ENCODE assay signal across 22 mouse cellular contexts in the genomic region with DNA sequence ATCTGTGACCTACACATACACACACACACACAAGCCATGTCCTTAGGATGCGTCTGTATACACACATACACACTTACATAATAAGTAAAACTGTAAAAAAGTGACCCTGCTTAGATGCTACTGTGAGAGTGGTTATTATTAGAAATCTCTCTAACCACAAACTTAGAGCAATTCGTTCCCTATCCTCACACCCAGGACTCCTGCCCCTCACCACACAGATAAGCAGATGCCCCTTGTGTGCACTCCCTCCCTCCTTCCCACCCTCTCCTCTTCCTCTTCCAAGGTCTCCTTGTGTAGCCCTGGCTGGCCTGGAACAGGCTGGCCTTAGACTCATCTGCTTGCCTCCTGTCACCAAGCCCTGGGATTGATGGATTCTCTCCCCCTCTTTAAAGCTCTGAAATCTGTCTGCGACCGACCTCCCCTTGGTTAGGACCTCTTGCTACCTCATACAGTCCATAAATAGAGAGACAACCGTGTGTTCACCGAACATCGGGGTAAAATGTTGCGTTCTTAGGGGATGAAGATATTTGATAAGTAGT. TPM values are rescaled to one million over a fixed set of nuclear protein-coding genes. Genes with fewer than 3 reads are reported as not detected.
DNase-seq lines count a peak whose midpoint lies in the region; ATAC-seq and TF ChIP-seq lines count a peak whose summit lies in the region.
"Had no signal": no experiment of that assay in that cellular context is flagged by ENCODE, and none has a peak within 500 bp of the region (broad histone marks: within the 10 kb centered on the region; RNA-seq: fewer than 3 reads in every experiment).

No protein-coding gene starts in this region.

- H3K4me1 ChIP-seq in liver, postnatal 0 days (ENCODE audit: insufficient read depth) = peaks cover 25% of the 10 kb centered on the region
- H3K4me1 ChIP-seq in midbrain, embryonic 13.5 days (replicated peaks) = peaks cover 24% of the 10 kb centered on the region

- H3K4me3 ChIP-seq in layer of hippocampus, adult 2 months = no peak overlapping the region
- H3K4me3 ChIP-seq in liver, postnatal 0 days (ENCODE audit: low read depth, low read length) = no peak overlapping the region
- H3K4me3 ChIP-seq in midbrain, embryonic 13.5 days (replicated peaks) = no peak overlapping the region
- H3K4me3 ChIP-seq: embryonic facial prominence, embryonic 15.5 days; forebrain, embryonic 15.5 days; limb, embryonic 13.5 days; neural tube, embryonic 13.5 days had no signal

- DNase-seq in cerebellum, adult 9-11 months = peak; percentile 46
- DNase-seq in layer of hippocampus, adult 2 months (ENCODE audit: low spot score in 2 of 2) = no peak
- no peak for DNase-seq in layer of hippocampus, postnatal 36 days
- no peak for DNase-seq in liver, postnatal 0 days
- no peak for DNase-seq in urinary bladder, postnatal 14 days (ENCODE audit: low spot score)
- DNase-seq: adrenal gland, postnatal 14 days; cerebellum, postnatal 10 days; embryo, embryonic 11 days; kidney, adult 18-20 months; kidney, postnatal 10 days; right cerebral cortex, postnatal 14 days; thymus, postnatal 36 days had no signal

- TF ChIP-seq EP300 in liver, postnatal 0 days (IDR thresholded peaks at IDR 0.05; ENCODE audit: low read depth) = peak; percentile 43

- no peaks in the 10 kb centered on the region for H3K9me3 ChIP-seq in liver, postnatal 0 days (ENCODE audit: low read length)
- H3K9me3 ChIP-seq in midbrain, embryonic 13.5 days = no peaks in the 10 kb centered on the region
- H3K9me3 ChIP-seq: embryonic facial prominence, embryonic 15.5 days; forebrain, embryonic 15.5 days; limb, embryonic 13.5 days; neural tube, embryonic 13.5 days had no signal

- no peaks in the 10 kb centered on the region for H3K36me3 ChIP-seq in liver, postnatal 0 days (replicated peaks; ENCODE audit: insufficient read depth, low read length)
- H3K36me3 ChIP-seq in midbrain, embryonic 13.5 days = peaks cover 21% of the 10 kb centered on the region

- H3K27me3 ChIP-seq in liver, postnatal 0 days (ENCODE audit: insufficient read depth, low read length) = no peaks in the 10 kb centered on the region
- H3K27me3 ChIP-seq in midbrain, embryonic 13.5 days = no peaks in the 10 kb centered on the region
- H3K27me3 ChIP-seq: embryonic facial prominence, embryonic 15.5 days; forebrain, embryonic 15.5 days; limb, embryonic 13.5 days; neural tube, embryonic 13.5 days; Patski had no signal

- TF ChIP-seq CTCF in layer of hippocampus, adult 2 months (conservative IDR thresholded peaks at IDR 0.05) = no peak
- TF ChIP-seq CTCF in liver, postnatal 0 days (IDR thresholded peaks at IDR 0.05; ENCODE audit: low read depth) = no peak

- ATAC-seq in cerebellum, adult (ENCODE audit: insufficient number of reproducible peaks, low FRiP score, low TSS enrichment) = no peak
- ATAC-seq in common myeloid progenitor, adult 5-6 weeks (replicated peaks; ENCODE audit: low read depth, poor library complexity, severe bottlenecking) = peak; percentile 44
- ATAC-seq in liver, postnatal 0 days = no peak
- ATAC-seq in midbrain, embryonic 13.5 days = no peak
- ATAC-seq: activated CD4-positive, CD25-positive, alpha-beta regulatory T cell, adult 4 months; forebrain, embryonic 15.5 days; Patski had no signal

- WGBS in liver, postnatal 0 days (ENCODE audit: insufficient replicate concordance) = 37% methylated on average over 8 of the region's 8 CpGs
- WGBS in midbrain, embryonic 13.5 days = 88% methylated on average over 8 of the region's 8 CpGs

- H3K9ac ChIP-seq in liver, postnatal 0 days (replicated peaks) = 0 out of 2 replicates have a peak overlapping the region, but pooled peaks have one; percentile 30
- H3K9ac ChIP-seq in midbrain, embryonic 13.5 days (replicated peaks) = no peak overlapping the region
- H3K9ac ChIP-seq: embryonic facial prominence, embryonic 15.5 days; forebrain, embryonic 15.5 days; neural tube, embryonic 13.5 days had no signal

- H3K27ac ChIP-seq in layer of hippocampus, adult 2 months = peak overlapping the region; percentile 83
- H3K27ac ChIP-seq in liver, postnatal 0 days (ENCODE audit: low read depth) = no peak overlapping the region
- no peak overlapping the region for H3K27ac ChIP-seq in midbrain, embryonic 13.5 days
- H3K27ac ChIP-seq: embryonic facial prominence, embryonic 15.5 days; forebrain, embryonic 15.5 days; limb, embryonic 13.5 days; neural tube, embryonic 13.5 days had no signal

- H3K4me2 ChIP-seq in liver, postnatal 0 days (ENCODE audit: low read depth, low read length) = no peak overlapping the region
- H3K4me2 ChIP-seq in midbrain, embryonic 13.5 days (replicated peaks) = no peak overlapping the region
- H3K4me2 ChIP-seq: embryonic facial prominence, embryonic 15.5 days; forebrain, embryonic 15.5 days; limb, embryonic 13.5 days had no signal

RNA-seq across cellular contexts. Expression of gene Hexim2, which starts 3.9 kb away (rescaled TPM):
- total RNA-seq in layer of hippocampus, adult 2 months (2021) = 10 to 100 TPM in 1 of 2 experiments, 1 to 10 TPM in 1; 9.7 to 16.0 TPM
- 10 to 100 TPM; 14.8 to 14.9 TPM for total RNA-seq in layer of hippocampus, postnatal 36 days (2021)
- total RNA-seq in common myeloid progenitor, adult 5-6 weeks (2017) = 2.1 and 2.6 TPM in 2 replicates
- 3.4 and 3.7 TPM in 2 replicates for polyA plus RNA-seq in liver, postnatal 0 days (2015; fragmentation: Nextera tagmentation; extraction: Ambion mirVana)
- 18.8 and 20.0 TPM in 2 replicates for polyA plus RNA-seq in midbrain, embryonic 13.5 days (2015; fragmentation: Nextera tagmentation; extraction: Ambion mirVana)
- total RNA-seq: monocyte, adult 5-6 weeks had no signal

RNA-seq across cellular contexts. Expression of gene Hexim1, which starts 20.1 kb away (rescaled TPM):
- 10 to 100 TPM; 48.5 to 50.8 TPM for total RNA-seq in layer of hippocampus, adult 2 months (2021)
- 10 to 100 TPM; 52.7 to 56.1 TPM for total RNA-seq in layer of hippocampus, postnatal 36 days (2021)
- total RNA-seq in common myeloid progenitor, adult 5-6 weeks (2017) = 26.6 and 28.0 TPM in 2 replicates
- 2.6 and 2.7 TPM in 2 replicates for polyA plus RNA-seq in liver, postnatal 0 days (2015; fragmentation: Nextera tagmentation; extraction: Ambion mirVana)
- 3.5 and 3.9 TPM in 2 replicates for polyA plus RNA-seq in midbrain, embryonic 13.5 days (2015; fragmentation: Nextera tagmentation; extraction: Ambion mirVana)

RNA-seq across cellular contexts. Expression of gene Acbd4, which starts 34.6 kb away (rescaled TPM):
- 10 to 100 TPM; 87.1 to 91.0 TPM for total RNA-seq in layer of hippocampus, adult 2 months (2021)
- 10 to 100 TPM; 76.4 to 86.1 TPM for total RNA-seq in layer of hippocampus, postnatal 36 days (2021)
- total RNA-seq in common myeloid progenitor, adult 5-6 weeks (2017) = 9.2 and 9.3 TPM in 2 replicates
- 56.5 and 57.0 TPM in 2 replicates for polyA plus RNA-seq in liver, postnatal 0 days (2015; fragmentation: Nextera tagmentation; extraction: Ambion mirVana)
- polyA plus RNA-seq in midbrain, embryonic 13.5 days (2015; fragmentation: Nextera tagmentation; extraction: Ambion mirVana) = 6.5 and 7.8 TPM in 2 replicates

RNA-seq across cellular contexts. Expression of gene Plcd3, which starts 34.6 kb away (rescaled TPM):
- total RNA-seq in layer of hippocampus, adult 2 months (2021) = 10 to 100 TPM in 1 of 2 experiments, 1 to 10 TPM in 1; 9.3 to 10.2 TPM
- 1 to 10 TPM; 9.5 TPM for total RNA-seq in layer of hippocampus, postnatal 36 days (2021)
- 0.27 and 3.6 TPM in 2 replicates for total RNA-seq in common myeloid progenitor, adult 5-6 weeks (2017)
- polyA plus RNA-seq in liver, postnatal 0 days (2015; fragmentation: Nextera tagmentation; extraction: Ambion mirVana) = 0.82 and 0.85 TPM in 2 replicates
- 0.99 and 1.1 TPM in 2 replicates for polyA plus RNA-seq in midbrain, embryonic 13.5 days (2015; fragmentation: Nextera tagmentation; extraction: Ambion mirVana)
- total RNA-seq: monocyte, adult 5-6 weeks had no signal

RNA-seq across cellular contexts. Expression of gene Fmnl1, which starts 34.8 kb away (rescaled TPM):
- 100 to 1,000 TPM; 142 to 156 TPM for total RNA-seq in layer of hippocampus, adult 2 months (2021)
- 100 to 1,000 TPM; 136 to 154 TPM for total RNA-seq in layer of hippocampus, postnatal 36 days (2021)
- 28.4 and 81.9 TPM in 2 replicates for total RNA-seq in common myeloid progenitor, adult 5-6 weeks (2017)
- polyA plus RNA-seq in liver, postnatal 0 days (2015; fragmentation: Nextera tagmentation; extraction: Ambion mirVana) = 4.1 and 5.9 TPM in 2 replicates
- 1.7 and 3.7 TPM in 2 replicates for polyA plus RNA-seq in midbrain, embryonic 13.5 days (2015; fragmentation: Nextera tagmentation; extraction: Ambion mirVana)
